Mouse (Mus musculus) hindlimb bud, embryonic 11.5 days (tissue): ENCODE results near the gene Gpx3.
"Not testable (repeated sequence)": the region's sequence is repeated elsewhere in the genome, so short reads cannot be mapped to it uniquely, and the experiment has no call there.

ENCODE experiments used
- DNase-seq: peaks from one replicate; pipeline ENCODE4 v3.0.0-alpha.2; 2012; ENCODE audit warnings: low read depth, low spot score; ENCODE audit errors: extremely low spot score

Gpx3 gene

GRCm38 (mm10) chr11:54936035-54936770 lies 34.0 kb downstream of the Gpx3 start:
- no peak for DNase-seq

GRCm38 (mm10) chr11:54936771-54937140 lies 34.5 kb downstream of the Gpx3 start:
- no peak for DNase-seq

DNA sequence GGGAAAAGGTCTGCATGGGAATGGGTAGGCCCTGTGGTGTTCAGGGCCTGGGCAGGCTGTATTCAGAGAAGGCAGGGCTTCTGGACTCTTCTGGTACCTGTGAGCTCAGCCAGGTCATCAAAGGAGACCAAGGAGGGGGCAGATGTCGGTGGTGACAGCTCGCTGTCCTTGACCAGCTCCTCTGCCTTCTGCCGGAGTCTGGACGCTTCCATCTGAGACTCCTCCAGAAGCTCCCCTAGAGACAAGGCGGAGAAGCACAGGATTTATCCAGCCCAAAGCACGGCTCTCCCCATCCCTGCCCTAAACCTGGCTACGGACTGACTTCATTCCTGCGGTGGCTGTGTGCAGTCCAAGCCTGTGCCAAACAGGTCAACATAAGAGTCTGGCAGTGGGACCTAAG lies 37.2 kb downstream of the Gpx3 start:
- no peak for DNase-seq

GRCm38 (mm10) chr11:54940056-54940455 lies 37.8 kb downstream of the Gpx3 start:
- DNase-seq: no peak

DNA sequence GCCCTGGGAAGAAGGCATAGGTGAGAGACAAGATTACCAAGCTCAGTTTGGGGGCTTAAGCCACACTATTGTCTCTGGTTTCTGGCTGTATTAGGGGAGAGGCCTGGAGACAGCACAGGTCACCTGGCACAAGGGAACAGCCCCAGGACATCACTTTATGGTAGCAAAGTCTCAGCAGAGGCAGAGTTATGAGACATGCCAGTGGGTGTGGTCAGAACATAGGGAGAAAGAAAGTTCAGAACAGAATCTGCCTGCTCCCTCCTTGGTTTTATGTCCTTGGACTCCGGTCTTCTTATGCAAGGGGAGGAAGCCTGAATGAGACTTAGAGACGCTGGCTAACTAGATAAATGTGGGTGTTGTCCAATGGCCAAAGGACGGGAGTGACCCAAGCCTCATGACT lies 42.4 kb downstream of the Gpx3 start:
- DNase-seq: no peak

- DNase-seq: no peak
Measured at GRCm38 (mm10) chr11:54949717-54950116, 47.5 kb downstream of the Gpx3 start.

GRCm38 (mm10) chr11:54950684-54951083 lies 48.4 kb downstream of the Gpx3 start:
- no peak for DNase-seq

DNA sequence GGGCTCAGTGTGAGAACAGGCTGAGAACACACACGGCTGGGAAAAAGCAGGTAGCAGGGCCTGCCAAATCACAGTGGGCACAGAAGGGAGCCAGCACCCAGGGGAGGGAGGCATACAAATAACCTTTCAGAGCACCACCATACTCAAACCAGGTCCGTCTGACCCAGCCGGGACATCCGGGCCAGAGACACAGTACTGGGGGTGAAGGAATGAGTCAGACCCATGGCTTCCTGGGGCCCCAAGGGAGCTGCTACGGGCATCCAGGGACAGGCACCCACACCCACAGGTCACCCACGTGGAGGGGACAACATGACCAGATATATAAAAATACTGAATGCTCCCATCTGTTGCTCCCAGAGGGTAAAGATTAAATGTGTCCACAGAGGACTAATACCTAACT lies 50.4 kb downstream of the Gpx3 start:
- no peak for DNase-seq

DNA sequence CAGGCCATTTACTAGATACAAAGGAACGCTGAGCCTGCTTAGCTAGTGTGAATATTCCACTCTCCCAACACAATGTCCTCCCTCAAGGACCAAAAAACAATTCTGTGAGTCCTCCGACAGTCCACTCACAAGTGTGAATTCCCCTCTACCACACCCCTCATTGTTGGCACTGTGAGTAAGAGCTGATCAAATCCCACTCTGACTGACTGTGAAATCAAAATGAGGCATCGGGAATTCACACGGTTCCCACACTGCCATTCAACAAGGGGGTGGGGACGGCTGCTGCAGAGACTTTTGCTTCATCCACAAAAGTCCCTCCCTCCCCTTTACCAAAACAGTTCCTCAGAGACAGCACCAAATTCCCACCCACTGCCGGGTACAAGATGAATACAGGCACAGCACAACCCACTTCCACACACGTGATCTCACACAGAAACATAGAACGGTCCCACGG lies 51.8 kb downstream of the Gpx3 start:
- no peak for DNase-seq

DNA sequence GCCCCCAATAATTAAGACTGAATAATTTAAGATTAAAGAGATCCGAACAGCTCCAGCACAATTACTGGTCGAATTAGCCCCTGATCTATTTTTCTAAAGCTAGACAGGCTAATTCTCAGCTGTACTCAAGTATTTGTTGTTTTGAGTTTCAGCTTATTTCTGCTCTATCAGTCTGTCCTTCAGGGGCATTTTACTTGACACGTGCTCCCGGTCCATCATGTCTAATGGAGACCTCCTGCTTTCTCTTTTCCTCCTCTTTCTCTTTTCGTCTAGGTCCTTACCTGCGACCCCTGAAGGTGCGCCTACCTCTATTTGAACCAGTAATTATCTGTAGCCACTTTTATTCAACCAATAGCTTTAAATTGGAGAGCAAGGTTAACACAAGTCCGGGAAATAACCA lies 52.5 kb downstream of the Gpx3 start:
- no peak for DNase-seq

GRCm38 (mm10) chr11:54955400-54955734 lies 53.1 kb downstream of the Gpx3 start:
- DNase-seq: not testable (repeated sequence)

GRCm38 (mm10) chr11:54955735-54956480 lies 53.7 kb downstream of the Gpx3 start:
- peak; percentile 73 for DNase-seq

DNA sequence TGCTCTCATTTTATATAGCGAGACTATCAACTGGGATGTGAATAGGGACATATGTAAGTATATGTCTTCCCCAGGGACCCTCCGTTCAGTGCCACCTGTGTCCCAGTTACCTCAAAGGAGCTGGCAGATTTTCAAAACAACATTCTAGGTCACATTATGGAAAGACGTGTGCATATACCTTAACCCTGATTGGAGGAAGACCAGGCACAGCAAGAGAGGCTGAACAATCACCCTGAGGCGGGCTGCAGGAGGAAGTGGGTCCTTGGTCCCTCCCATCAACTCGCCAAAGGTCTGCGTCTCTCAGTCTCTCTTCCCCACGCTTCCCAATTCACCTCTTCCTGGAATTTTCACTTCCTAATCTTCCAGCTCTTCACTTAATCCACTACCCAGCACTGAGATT lies 54.7 kb downstream of the Gpx3 start:
- no peak for DNase-seq

DNA sequence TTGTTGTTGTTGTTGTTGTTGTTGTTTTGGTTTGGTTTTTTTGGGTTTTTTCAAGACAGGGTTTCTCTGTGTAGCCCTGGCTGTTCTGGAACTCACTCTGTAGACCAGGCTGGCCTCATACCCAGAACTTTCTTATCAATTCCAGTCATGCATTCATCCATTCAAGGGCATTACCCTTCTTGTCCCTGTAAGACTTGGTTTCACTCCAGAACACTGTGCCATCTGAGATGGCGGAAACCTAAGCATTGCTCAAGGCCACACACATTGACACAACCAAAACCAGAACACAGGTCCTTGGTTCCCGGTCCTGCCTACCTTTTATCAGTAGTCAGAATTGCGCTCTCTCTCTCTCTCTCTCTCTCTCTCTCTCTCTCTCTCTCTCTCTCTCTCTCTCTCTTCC lies 55.5 kb downstream of the Gpx3 start:
- DNase-seq: not testable (repeated sequence)

- no peak for DNase-seq
Measured at GRCm38 (mm10) chr11:54958571-54959073, 56.4 kb downstream of the Gpx3 start.
